Mouse (Mus musculus) bone marrow, adult 2 months (tissue): ENCODE data around the gene Cdkn2d.

ENCODE experiments used
- CTCF ChIP-seq: fragments of 200-500 bp; IDR thresholded peaks from 2 replicates; pipeline ENCODE4 v1.5.1; 2011; ENCODE audit warnings: low read length, control low read depth; ENCODE audit not compliant: control insufficient read depth, insufficient read depth
- POLR2A ChIP-seq: fragments of 200-500 bp; IDR thresholded peaks from 2 replicates; pipeline ENCODE4 v1.6.1; 2011; ENCODE audit warnings: low read depth, mild to moderate bottlenecking, control low read depth, low read length, borderline replicate concordance; ENCODE audit not compliant: control insufficient read depth

DNA sequence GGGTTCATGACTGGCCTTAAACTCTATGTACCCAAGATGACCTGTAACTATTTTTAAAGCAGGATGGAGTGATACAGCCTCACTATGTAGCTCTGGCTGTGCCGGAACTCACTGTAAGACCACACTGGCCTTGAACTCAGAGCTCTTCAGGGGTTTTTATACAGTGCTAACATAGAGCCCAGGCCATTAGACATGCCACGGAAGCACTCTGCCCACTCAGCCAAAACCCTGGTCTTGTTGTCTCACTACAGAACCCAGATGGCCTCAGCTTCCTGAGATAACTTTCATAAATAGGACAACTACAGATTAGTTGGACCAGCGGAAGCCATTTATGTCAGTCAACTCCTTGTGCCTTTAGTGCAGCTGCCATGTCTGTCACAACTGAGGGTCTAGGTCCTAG lies 16.9 kb downstream of the Cdkn2d start:
- TF ChIP-seq POLR2A (no peak), CTCF (no peak)
